Mouse (Mus musculus) erythroblast, embryonic 14.5 days (primary cell): ENCODE results near the gene Gm10300.

Source experiments
- GATA1 ChIP-seq: IDR thresholded peaks from 2 replicates; pipeline ENCODE4 v1.6.1; 2012; ENCODE audit warnings: low read length, inconsistent platforms, mixed read lengths
- TAL1 ChIP-seq: IDR thresholded peaks from 3 replicates; pipeline ENCODE4 v1.6.1; 2012; ENCODE audit warnings: low read length, inconsistent platforms, mixed read lengths

DNA sequence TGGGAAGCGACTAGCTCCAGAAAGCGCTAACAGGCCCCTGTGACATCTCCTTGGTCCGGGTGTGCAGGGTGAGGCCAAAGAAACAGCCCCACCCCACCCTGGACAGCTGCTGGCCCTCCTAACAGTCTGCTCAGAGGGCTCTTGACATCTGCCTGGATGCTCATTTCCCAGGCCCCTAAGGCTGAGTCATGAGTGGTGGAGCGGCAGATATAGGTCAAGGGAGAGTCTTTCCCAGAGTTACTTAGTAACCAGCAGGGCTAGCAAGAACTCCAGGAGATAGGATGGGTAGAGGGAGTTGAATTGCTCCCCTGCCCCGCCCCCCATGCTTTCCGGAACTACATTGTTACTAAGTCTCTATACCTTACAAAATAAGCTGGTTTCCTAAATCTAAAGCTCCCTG is 18.6 kb downstream of the Gm10300 start:
- no peak for TF ChIP-seq TAL1
- no peak for TF ChIP-seq GATA1
